Mouse (Mus musculus): Measurements from ENCODE around the gene Nup93. TPM values are rescaled to one million over a fixed set of nuclear protein-coding genes. Genes with fewer than 3 reads are reported as not detected.
A peak's percentile ranks its signal among the peaks of the same experiment; 100 is the strongest.

Nup93 gene
- total RNA-seq, 2 experiments from 2014 or later: 15.1 to 15.2 TPM

- DNase-seq: no peak
- intact Hi-C loops (cut with DNase I): loop anchor here (5.0 kb wide), 1 partner anchor 1363 kb away; no protein-coding TSS in a partner anchor
Observed at GRCm38 (mm10) chr8:94304412-94304811, 90.0 kb downstream of the Nup93 start.

- intact Hi-C loops (cut with DNase I): no loop called here
- DNase-seq: no peak
Observed at GRCm38 (mm10) chr8:94306989-94307513, 92.7 kb downstream of the Nup93 start.

- intact Hi-C loops (cut with DNase I): no loop called here
- no peak for DNase-seq
Observed at GRCm38 (mm10) chr8:94307652-94308051, 93.3 kb downstream of the Nup93 start.

GRCm38 (mm10) chr8:94314069-94314468, 99.7 kb downstream of the Nup93 start:
- DNase-seq: no peak
- intact Hi-C loops (cut with DNase I): no loop called here

- intact Hi-C loops (cut with DNase I): no loop called here
- no peak for DNase-seq
Observed at GRCm38 (mm10) chr8:94317249-94317648, 102.9 kb downstream of the Nup93 start.

- intact Hi-C loops (cut with DNase I): no loop called here
- DNase-seq: no peak
Observed at GRCm38 (mm10) chr8:94317691-94318090, 103.3 kb downstream of the Nup93 start.

GRCm38 (mm10) chr8:94320036-94320435, 105.7 kb downstream of the Nup93 start:
- no peak for DNase-seq
- intact Hi-C loops (cut with DNase I): no loop called here

GRCm38 (mm10) chr8:94322083-94322482, 107.7 kb downstream of the Nup93 start:
- intact Hi-C loops (cut with DNase I): no loop called here

GRCm38 (mm10) chr8:94323041-94323440, 108.7 kb downstream of the Nup93 start:
- no peak for DNase-seq
- intact Hi-C loops (cut with DNase I): no loop called here

More at GRCm38 (mm10) chr8:94322083-94322482, 107.7 kb downstream of the Nup93 start:
- no peak for DNase-seq

- DNase-seq: no peak
- intact Hi-C loops (cut with DNase I): no loop called here
Observed at GRCm38 (mm10) chr8:94324071-94324470, 109.7 kb downstream of the Nup93 start.

GRCm38 (mm10) chr8:94326016-94326415, 111.7 kb downstream of the Nup93 start:
- DNase-seq: no peak
- intact Hi-C loops (cut with DNase I): no loop called here

- no peak for DNase-seq
- intact Hi-C loops (cut with DNase I): no loop called here
Observed at GRCm38 (mm10) chr8:94328932-94329728, 114.8 kb downstream of the Nup93 start, which contains the start of gene Slc12a3. Gene Slc12a3, plus strand, starts transcription at chr8:94329201.

- DNase-seq: peak; percentile 42 to 51
- intact Hi-C loops (cut with DNase I): loop anchor here (1.0 to 10.0 kb wide), 4 partner anchors 66 to 354 kb away; no protein-coding TSS in a partner anchor
Observed at GRCm38 (mm10) chr8:94330733-94331132, 116.4 kb downstream of the Nup93 start.

GRCm38 (mm10) chr8:94333345-94333744, 119.0 kb downstream of the Nup93 start:
- no peak for DNase-seq
- intact Hi-C loops (cut with DNase I): loop anchor here (10.0 kb wide), 2 partner anchors 241 to 351 kb away; no protein-coding TSS in a partner anchor

GRCm38 (mm10) chr8:94337559-94337958, 123.2 kb downstream of the Nup93 start:
- intact Hi-C loops (cut with DNase I): loop anchor here (10.0 kb wide), 2 partner anchors 237 to 347 kb away; no protein-coding TSS in a partner anchor
- DNase-seq: no peak

- no peak for DNase-seq
- intact Hi-C loops (cut with DNase I): no loop called here
Observed at GRCm38 (mm10) chr8:94340796-94341195, 126.4 kb downstream of the Nup93 start.

GRCm38 (mm10) chr8:94342691-94343090, 128.3 kb downstream of the Nup93 start:
- no peak for DNase-seq
- intact Hi-C loops (cut with DNase I): loop anchor here (1.0 kb wide), 3 partner anchors 55 to 144 kb away; partner anchors contain the start of gene Nlrc5

GRCm38 (mm10) chr8:94343290-94343689, 128.9 kb downstream of the Nup93 start:
- intact Hi-C loops (cut with DNase I): loop anchor here (1.0 kb wide), 3 partner anchors 54 to 143 kb away; partner anchors contain the start of gene Nlrc5

GRCm38 (mm10) chr8:94343778-94344320, 129.5 kb downstream of the Nup93 start:
- no peak for DNase-seq
- intact Hi-C loops (cut with DNase I): loop anchor here (1.0 kb wide), 3 partner anchors 53 to 142 kb away; partner anchors contain the start of gene Nlrc5

More at GRCm38 (mm10) chr8:94343290-94343689, 128.9 kb downstream of the Nup93 start:
- peak; percentile 86 to 87 for DNase-seq

GRCm38 (mm10) chr8:94345657-94346056, 131.3 kb downstream of the Nup93 start:
- no peak for DNase-seq
- intact Hi-C loops (cut with DNase I): no loop called here

- intact Hi-C loops (cut with DNase I): no loop called here
- DNase-seq: no peak
Observed at GRCm38 (mm10) chr8:94346264-94346663, 131.9 kb downstream of the Nup93 start.
